Mouse (Mus musculus) macrophage (primary cell): Measurements from ENCODE around the gene Acsbg2. TPM values are rescaled to one million over a fixed set of nuclear protein-coding genes. Genes with fewer than 3 reads are reported as not detected.

ENCODE experiments used
- H3K27ac ChIP-seq: fragments of 350-480 bp; formaldehyde crosslinking; 2 replicates; pipeline ENCODE4 v1.9.0; 2021
- H3K36me3 ChIP-seq: fragments of 350-480 bp; formaldehyde crosslinking; 2 replicates; pipeline ENCODE4 v1.9.0; 2021; ENCODE audit errors: inconsistent target
- H3K4me3 ChIP-seq: fragments of 350-480 bp; formaldehyde crosslinking; 2 replicates; pipeline ENCODE4 v1.9.0; 2021; ENCODE audit errors: inconsistent target
- H3K79me2 ChIP-seq: fragments of 350-480 bp; formaldehyde crosslinking; 2 replicates; pipeline ENCODE4 v1.9.0; 2021; ENCODE audit errors: inconsistent target
- WGBS: methylation state at CpG from one replicate; pipeline ENCODE4 v1.1.7; 2026; ENCODE audit warnings: inconsistent platforms; ENCODE audit not compliant: missing documents; 5-methylcytosine and 5-hydroxymethylcytosine counted together
- polyA plus RNA-seq: library from polyadenylated mRNA; stranded (reverse); fragments of 250-400 nt; gene quantifications from 3 replicates; pipeline ENCODE4 v1.2.4, GENCODE M21; 2018; ENCODE audit warnings: inconsistent platforms

The Acsbg2 gene
- polyA plus RNA-seq, 1 experiment from 2014 or later = not detected

GRCm38 (mm10) chr17:56884809-56885208 is 10.6 kb upstream of the Acsbg2 start:
- 59% methylated on average over 17 of the region's 17 CpGs for WGBS
- Histone ChIP-seq H3K36me3 (no peaks in the 10 kb centered on the region), H3K27ac (no peak overlapping the region), H3K79me2 (no peaks in the 10 kb centered on the region), H3K4me3 (no peak overlapping the region)

GRCm38 (mm10) chr17:56884331-56884730 is 10.1 kb upstream of the Acsbg2 start:
- no peak overlapping the region for H3K27ac ChIP-seq
- H3K79me2 ChIP-seq = no peaks in the 10 kb centered on the region
- no peak overlapping the region for H3K4me3 ChIP-seq
- WGBS = 86% methylated on average over 5 of the region's 5 CpGs
- no peaks in the 10 kb centered on the region for H3K36me3 ChIP-seq

- 41% methylated on average over 17 of the region's 17 CpGs for WGBS
- Histone ChIP-seq H3K4me3 (peak overlapping the region; percentile 3; the same call in 1 of the 2 replicates), H3K27ac (no peak overlapping the region), H3K79me2 (no peaks in the 10 kb centered on the region), H3K36me3 (no peaks in the 10 kb centered on the region)
Observed at GRCm38 (mm10) chr17:56883612-56884011, 9.4 kb upstream of the Acsbg2 start.

- Histone ChIP-seq H3K79me2 (no peaks in the 10 kb centered on the region), H3K27ac (no peak overlapping the region), H3K36me3 (no peaks in the 10 kb centered on the region), H3K4me3 (no peak overlapping the region)
- 94% methylated on average over 19 of the region's 19 CpGs for WGBS
Observed at GRCm38 (mm10) chr17:56877426-56877825, 3.2 kb upstream of the Acsbg2 start.

- no peaks in the 10 kb centered on the region for H3K36me3 ChIP-seq
- H3K79me2 ChIP-seq = no peaks in the 10 kb centered on the region
- H3K4me3 ChIP-seq = no peak overlapping the region
- no peak overlapping the region for H3K27ac ChIP-seq
- WGBS = 67% methylated on average over 8 of the region's 8 CpGs
Observed at GRCm38 (mm10) chr17:56876981-56877380, 2.7 kb upstream of the Acsbg2 start.

GRCm38 (mm10) chr17:56876465-56876864 is 2.2 kb upstream of the Acsbg2 start:
- no peaks in the 10 kb centered on the region for H3K36me3 ChIP-seq
- no peak overlapping the region for H3K27ac ChIP-seq
- no peaks in the 10 kb centered on the region for H3K79me2 ChIP-seq
- no peak overlapping the region for H3K4me3 ChIP-seq
- WGBS = 98% methylated on average over 3 of the region's 3 CpGs

GRCm38 (mm10) chr17:56874936-56875651 is 847 bp upstream of the Acsbg2 start, which contains the start of gene 1700061G19Rik:
1700061G19Rik (plus strand) TSS chr17:56875477.
- H3K27ac ChIP-seq = no peak within 1 kb of the TSS
- 86% methylated on average over 12 of the region's 12 CpGs for WGBS
- no peaks in the 10 kb centered on the region for H3K36me3 ChIP-seq
- no peaks in the 10 kb centered on the region for H3K79me2 ChIP-seq
- H3K4me3 ChIP-seq = no peak within 1 kb of the TSS

- H3K4me3 ChIP-seq = no peak overlapping the region
- no peaks in the 10 kb centered on the region for H3K36me3 ChIP-seq
- H3K27ac ChIP-seq = no peak overlapping the region
- WGBS = 77% methylated on average over 7 of the region's 7 CpGs
- no peaks in the 10 kb centered on the region for H3K79me2 ChIP-seq
Observed at GRCm38 (mm10) chr17:56872512-56872911, 1.7 kb downstream of the Acsbg2 start.

GRCm38 (mm10) chr17:56871767-56872166 is 2.5 kb downstream of the Acsbg2 start:
- 88% methylated on average over 8 of the region's 8 CpGs for WGBS
- H3K36me3 ChIP-seq = no peaks in the 10 kb centered on the region
- H3K4me3 ChIP-seq = no peak overlapping the region
- H3K27ac ChIP-seq = no peak overlapping the region
- H3K79me2 ChIP-seq = no peaks in the 10 kb centered on the region

GRCm38 (mm10) chr17:56870287-56870953 is 3.8 kb downstream of the Acsbg2 start:
- Histone ChIP-seq H3K79me2 (no peaks in the 10 kb centered on the region), H3K27ac (no peak overlapping the region), H3K4me3 (no peak overlapping the region), H3K36me3 (no peaks in the 10 kb centered on the region)
- 86% methylated on average over 15 of the region's 15 CpGs for WGBS

GRCm38 (mm10) chr17:56869481-56869977 is 4.7 kb downstream of the Acsbg2 start:
- no peak overlapping the region for H3K27ac ChIP-seq
- H3K4me3 ChIP-seq = no peak overlapping the region
- H3K36me3 ChIP-seq = no peaks in the 10 kb centered on the region
- 95% methylated on average over 9 of the region's 9 CpGs for WGBS
- H3K79me2 ChIP-seq = no peaks in the 10 kb centered on the region

- Histone ChIP-seq H3K36me3 (no peaks in the 10 kb centered on the region), H3K4me3 (no peak overlapping the region), H3K27ac (no peak overlapping the region), H3K79me2 (no peaks in the 10 kb centered on the region)
- 93% methylated on average over 7 of the region's 7 CpGs for WGBS
Observed at GRCm38 (mm10) chr17:56866071-56866470, 8.2 kb downstream of the Acsbg2 start.

GRCm38 (mm10) chr17:56861197-56861596 is 13.1 kb downstream of the Acsbg2 start:
- 3% methylated on average over 3 of the region's 3 CpGs for WGBS
- Histone ChIP-seq H3K36me3 (no peaks in the 10 kb centered on the region), H3K79me2 (no peaks in the 10 kb centered on the region), H3K4me3 (no peak overlapping the region), H3K27ac (no peak overlapping the region)

- Histone ChIP-seq H3K79me2 (no peaks in the 10 kb centered on the region), H3K4me3 (no peak overlapping the region), H3K27ac (no peak overlapping the region), H3K36me3 (no peaks in the 10 kb centered on the region)
- WGBS = 0% methylated on average over 7 of the region's 7 CpGs
Observed at GRCm38 (mm10) chr17:56858922-56859321, 15.3 kb downstream of the Acsbg2 start.

GRCm38 (mm10) chr17:56858216-56858615 is 16.0 kb downstream of the Acsbg2 start:
- no peaks in the 10 kb centered on the region for H3K36me3 ChIP-seq
- 46% methylated on average over 4 of the region's 4 CpGs for WGBS
- H3K4me3 ChIP-seq = no peak overlapping the region
- no peaks in the 10 kb centered on the region for H3K79me2 ChIP-seq
- H3K27ac ChIP-seq = no peak overlapping the region
